Mouse (Mus musculus) embryonic fibroblast, embryonic 13.5 days (primary cell): ENCODE data around the gene Fbxo9. TPM values are rescaled to one million over a fixed set of nuclear protein-coding genes. Genes with fewer than 3 reads are reported as not detected.

ENCODE experiments used
- H3K27ac ChIP-seq: 2 replicates; pipeline ENCODE4 v1.5.1; 2012; ENCODE audit warnings: low read length, control low read depth, inconsistent platforms; ENCODE audit not compliant: insufficient read depth
- H3K4me1 ChIP-seq: 2 replicates; pipeline ENCODE4 v1.6.1; 2011; ENCODE audit warnings: low read length; ENCODE audit not compliant: control insufficient read depth, insufficient read depth
- H3K4me3 ChIP-seq: 2 replicates; pipeline ENCODE4 v1.5.1; 2011; ENCODE audit warnings: mild to moderate bottlenecking, control low read depth, low read length; ENCODE audit not compliant: insufficient read depth
- CTCF ChIP-seq: IDR thresholded peaks from 2 replicates; pipeline ENCODE4 v1.5.1; 2011; ENCODE audit warnings: mild to moderate bottlenecking, control low read depth, low read length, moderate library complexity, borderline replicate concordance; ENCODE audit not compliant: insufficient read depth
- POLR2A ChIP-seq: IDR thresholded peaks from 2 replicates; pipeline ENCODE4 v1.6.1; 2011; ENCODE audit warnings: low read depth, mild to moderate bottlenecking, control low read depth, low read length, moderate library complexity
- polyA plus RNA-seq: library from polyadenylated mRNA; stranded (reverse); fragments of >200 nt; gene quantifications from 2 replicates; pipeline ENCODE4 v1.2.4, GENCODE M21; 2011; ENCODE audit warnings: low read depth; ENCODE audit not compliant: missing spikeins, insufficient read length

Fbxo9 gene
- polyA plus RNA-seq, 1 experiment, result 22.2 TPM

- Histone ChIP-seq H3K4me1 (0 out of 2 replicates have a peak, but pooled peaks cover under 1% of the 10 kb centered on the region), H3K4me3 (no peak overlapping the region), H3K27ac (no peak overlapping the region)
- no peak for TF ChIP-seq CTCF
- TF ChIP-seq POLR2A, result no peak
Observed at GRCm38 (mm10) chr9:78050452-78050970, 58.4 kb downstream of the Fbxo9 start.

- H3K4me1 ChIP-seq, result 0 out of 2 replicates have a peak, but pooled peaks cover 3% of the 10 kb centered on the region
- H3K27ac ChIP-seq, result no peak overlapping the region
- no peak overlapping the region for H3K4me3 ChIP-seq
- TF ChIP-seq CTCF (no peak), POLR2A (no peak)
Observed at GRCm38 (mm10) chr9:78046755-78047154, 62.1 kb downstream of the Fbxo9 start.

GRCm38 (mm10) chr9:78045171-78045570 lies 63.7 kb downstream of the Fbxo9 start:
- H3K27ac ChIP-seq, result peak overlapping the region; percentile 75
- TF ChIP-seq POLR2A, result no peak
- TF ChIP-seq CTCF, result no peak

GRCm38 (mm10) chr9:78038755-78039489 lies 69.9 kb downstream of the Fbxo9 start:
- Histone ChIP-seq H3K27ac (no peak overlapping the region), H3K4me1 (no peaks in the 10 kb centered on the region), H3K4me3 (no peak overlapping the region)
- TF ChIP-seq POLR2A (no peak), CTCF (peak; percentile 99)

More at GRCm38 (mm10) chr9:78045171-78045570, 63.7 kb downstream of the Fbxo9 start:
- H3K4me1 ChIP-seq, result 0 out of 2 replicates have a peak, but pooled peaks cover 3% of the 10 kb centered on the region
- no peak overlapping the region for H3K4me3 ChIP-seq

- TF ChIP-seq POLR2A, result no peak
- TF ChIP-seq CTCF, result no peak
- Histone ChIP-seq H3K4me3 (no peak overlapping the region), H3K4me1 (no peaks in the 10 kb centered on the region), H3K27ac (no peak overlapping the region)
Observed at GRCm38 (mm10) chr9:78035831-78036230, 73.0 kb downstream of the Fbxo9 start.

- TF ChIP-seq CTCF (no peak), POLR2A (no peak)
- H3K27ac ChIP-seq, result no peak overlapping the region
- no peaks in the 10 kb centered on the region for H3K4me1 ChIP-seq
- no peak overlapping the region for H3K4me3 ChIP-seq
Observed at GRCm38 (mm10) chr9:78035296-78035695, 73.6 kb downstream of the Fbxo9 start.

- TF ChIP-seq CTCF (no peak), POLR2A (no peak)
- Histone ChIP-seq H3K4me3 (no peak overlapping the region), H3K4me1 (no peaks in the 10 kb centered on the region), H3K27ac (no peak overlapping the region)
Observed at GRCm38 (mm10) chr9:78032930-78033329, 75.9 kb downstream of the Fbxo9 start.

Other genes starting within 250 kb of the Fbxo9 start
- 81.5 and 107 TPM in 2 replicates for gene Elovl5, start 191.7 kb downstream of the Fbxo9 start, polyA plus RNA-seq
- gene Gcm1, start 57.1 kb downstream of the Fbxo9 start, polyA plus RNA-seq, result not detected in 2 replicates
- gene Ick, start 127 bp upstream of the Fbxo9 start, polyA plus RNA-seq, result 23.6 and 34.0 TPM in 2 replicates
- gene Gsta4, start 73.7 kb upstream of the Fbxo9 start, polyA plus RNA-seq, result 17.4 and 36.2 TPM in 2 replicates
- gene Gsta1, start 121.6 kb upstream of the Fbxo9 start, polyA plus RNA-seq, result not detected in 2 replicates
- gene Gm3776, start 148.1 kb upstream of the Fbxo9 start, polyA plus RNA-seq, result 0.57 TPM in 1 of 2 replicates, not detected in the other
- not detected in 2 replicates for gene Gm10639, start 180.9 kb upstream of the Fbxo9 start, polyA plus RNA-seq
- not detected in 2 replicates for gene Omt2a, start 205.7 kb upstream of the Fbxo9 start, polyA plus RNA-seq
- not detected in 2 replicates for gene Omt2b, start 218.5 kb upstream of the Fbxo9 start, polyA plus RNA-seq
- gene Gsta2, start 246.7 kb upstream of the Fbxo9 start, polyA plus RNA-seq, result not detected in 2 replicates